In genomic region chr4:43025084-43025960, GRCm38 (mm10) we compare ENCODE assay signal across 7 mouse cellular contexts. TPM values are rescaled to one million over a fixed set of nuclear protein-coding genes. Genes with fewer than 3 reads are reported as not detected.
DNase-seq lines count a peak whose midpoint lies in the region; ATAC-seq lines count a peak whose summit lies in the region.

Gene Pigo (minus strand): TSS chr4:43025819.

- H3K9ac ChIP-seq in embryonic facial prominence, embryonic 11.5 days (replicated peaks; ENCODE audit: low read length) = peak within 1 kb of the TSS; percentile 64
- H3K9ac ChIP-seq in limb, embryonic 11.5 days (ENCODE audit: low read length) = peak within 1 kb of the TSS; percentile 69
- peak within 1 kb of the TSS; percentile 58 for H3K9ac ChIP-seq in midbrain, embryonic 14.5 days (replicated peaks; ENCODE audit: low read length)

- DNase-seq in adrenal gland, postnatal 14 days = peak; percentile 96
- DNase-seq in embryonic facial prominence, embryonic 11.5 days (ENCODE audit: low spot score) = peak; percentile 95
- peak; percentile 99 for DNase-seq in heart, adult 11 months
- DNase-seq in kidney, adult 18-20 months = peak; percentile 98
- peak; percentile 95 for DNase-seq in limb, embryonic 11.5 days (ENCODE audit: low spot score)
- peak; percentile 97 for DNase-seq in midbrain, embryonic 14.5 days
- peak; percentile 81 to 87 for DNase-seq in spleen, adult 18-20 months

- H3K4me1 ChIP-seq in embryonic facial prominence, embryonic 11.5 days (ENCODE audit: control insufficient read depth, insufficient read depth, low read length) = no peaks in the 10 kb centered on the region; the same call in 1 of the 2 replicates
- peaks cover 7% of the 10 kb centered on the region; the same call in 1 of the 2 replicates for H3K4me1 ChIP-seq in limb, embryonic 11.5 days (ENCODE audit: control insufficient read depth, insufficient read depth, low read length)
- H3K4me1 ChIP-seq in midbrain, embryonic 14.5 days (ENCODE audit: control insufficient read depth, insufficient read depth, low read length) = peaks cover 19% of the 10 kb centered on the region

- peak within 1 kb of the TSS; percentile 67 for H3K4me2 ChIP-seq in embryonic facial prominence, embryonic 11.5 days (ENCODE audit: low read depth, low read length)
- H3K4me2 ChIP-seq in limb, embryonic 11.5 days (ENCODE audit: low read depth, severe bottlenecking) = peak within 1 kb of the TSS; percentile 75
- H3K4me2 ChIP-seq in midbrain, embryonic 14.5 days (ENCODE audit: low read length) = peak within 1 kb of the TSS; percentile 63

- H3K9me3 ChIP-seq in embryonic facial prominence, embryonic 11.5 days (replicated peaks; ENCODE audit: control insufficient read depth, low read length) = no peaks in the 10 kb centered on the region
- no peaks in the 10 kb centered on the region for H3K9me3 ChIP-seq in limb, embryonic 11.5 days (ENCODE audit: control insufficient read depth, low read length)
- no peaks in the 10 kb centered on the region for H3K9me3 ChIP-seq in midbrain, embryonic 14.5 days (ENCODE audit: control insufficient read depth, low read length)

- H3K27ac ChIP-seq in embryonic facial prominence, embryonic 11.5 days (replicated peaks; ENCODE audit: low read depth, low read length) = peak within 1 kb of the TSS; percentile 72; the same call in 1 of the 2 replicates
- H3K27ac ChIP-seq in limb, embryonic 11.5 days (replicated peaks; ENCODE audit: low read depth, low read length) = 0 out of 2 replicates have a peak within 1 kb of the TSS, but pooled peaks have one; percentile 42
- peak within 1 kb of the TSS; percentile 90 for H3K27ac ChIP-seq in midbrain, embryonic 14.5 days (replicated peaks; ENCODE audit: low read depth, low read length)

- H3K27me3 ChIP-seq in embryonic facial prominence, embryonic 11.5 days (ENCODE audit: control insufficient read depth, insufficient read depth, low read length) = no peaks in the 10 kb centered on the region
- H3K27me3 ChIP-seq in limb, embryonic 11.5 days (ENCODE audit: control insufficient read depth, insufficient read depth, low read length) = no peaks in the 10 kb centered on the region
- H3K27me3 ChIP-seq in midbrain, embryonic 14.5 days (ENCODE audit: control insufficient read depth, insufficient read depth, low read length) = no peaks in the 10 kb centered on the region

- H3K4me3 ChIP-seq in embryonic facial prominence, embryonic 11.5 days (ENCODE audit: low read depth, low read length) = peak within 1 kb of the TSS; percentile 65
- H3K4me3 ChIP-seq in limb, embryonic 11.5 days (ENCODE audit: low read depth, low read length) = peak within 1 kb of the TSS; percentile 62
- H3K4me3 ChIP-seq in midbrain, embryonic 14.5 days (replicated peaks; ENCODE audit: low read depth, low read length) = peak within 1 kb of the TSS; percentile 58

- ATAC-seq in embryonic facial prominence, embryonic 11.5 days (replicated peaks; ENCODE audit: insufficient number of reproducible peaks, low FRiP score, low TSS enrichment, low read depth) = peak; percentile 87
- ATAC-seq in limb, embryonic 11.5 days (ENCODE audit: insufficient number of reproducible peaks, low FRiP score, low TSS enrichment, low read depth) = peak; percentile 87
- ATAC-seq in midbrain, embryonic 14.5 days (ENCODE audit: low FRiP score, low TSS enrichment) = peak; percentile 92

- 8% methylated on average over 42 of the region's 42 CpGs for WGBS in embryonic facial prominence, embryonic 11.5 days
- 7% methylated on average over 42 of the region's 42 CpGs for WGBS in limb, embryonic 11.5 days
- 9% methylated on average over 42 of the region's 42 CpGs for WGBS in midbrain, embryonic 14.5 days

- peaks cover 6% of the 10 kb centered on the region for H3K36me3 ChIP-seq in embryonic facial prominence, embryonic 11.5 days (replicated peaks; ENCODE audit: control insufficient read depth, insufficient read depth, low read depth, low read length)
- peaks cover 19% of the 10 kb centered on the region for H3K36me3 ChIP-seq in limb, embryonic 11.5 days (ENCODE audit: control insufficient read depth, insufficient read depth, low read length)
- peaks cover 68% of the 10 kb centered on the region for H3K36me3 ChIP-seq in midbrain, embryonic 14.5 days (ENCODE audit: control insufficient read depth, insufficient read depth, low read length)

RNA-seq across cellular contexts. Expression of gene Pigo, which starts in this region (rescaled TPM):
- 16.8 and 17.3 TPM in 2 replicates for total RNA-seq in adrenal gland, postnatal 14 days (2021)
- 17.3 and 18.8 TPM in 2 replicates for polyA plus RNA-seq in embryonic facial prominence, embryonic 11.5 days (2014; fragmentation: Nextera tagmentation; extraction: Ambion mirVana)
- 21.7 and 22.7 TPM in 2 replicates for polyA plus RNA-seq in limb, embryonic 11.5 days (2014; fragmentation: Nextera tagmentation; extraction: Ambion mirVana)
- polyA plus RNA-seq in midbrain, embryonic 14.5 days (2014; fragmentation: Nextera tagmentation; extraction: Ambion mirVana) = 23.3 and 26.4 TPM in 2 replicates

Comparison
In these comparisons a context has a peak if more than half of its experiments do, and no peak if none do; other contexts are left out.
1. Peak in every context shown above with its lines: DNase-seq, ATAC-seq, H3K4me3 ChIP-seq and H3K27ac ChIP-seq.